Mouse (Mus musculus) brain, embryonic 14.5 days (tissue): ENCODE results near the gene Ptpn12. TPM values are rescaled to one million over a fixed set of nuclear protein-coding genes. Genes with fewer than 3 reads are reported as not detected.
A peak's percentile ranks its signal among the peaks of the same experiment; 100 is the strongest.

Experiments
- DNase-seq: peaks from one replicate; pipeline ENCODE4 v3.0.0-alpha.2; 2011; ENCODE audit warnings: low read depth
- CTCF ChIP-seq: fragments of 200-500 bp; IDR thresholded peaks from 2 replicates; pipeline ENCODE4 v1.5.1; 2012; ENCODE audit warnings: inconsistent platforms, mild to moderate bottlenecking, moderate library complexity, borderline replicate concordance; ENCODE audit not compliant: insufficient read depth, insufficient read length; ENCODE audit errors: extremely low read depth
- POLR2A ChIP-seq: fragments of 200-500 bp; IDR thresholded peaks from 2 replicates; pipeline ENCODE4 v1.6.1; 2012; ENCODE audit warnings: mild to moderate bottlenecking, inconsistent platforms, borderline replicate concordance; ENCODE audit not compliant: poor library complexity, insufficient read depth, insufficient read length, severe bottlenecking; ENCODE audit errors: extremely low read depth
- polyA plus RNA-seq: library from polyadenylated mRNA; depleted of rRNA; stranded (reverse); fragments of >200 nt; gene quantifications from 2 replicates; pipeline ENCODE4 v1.2.3, GENCODE M21; 2012

Gene Ptpn12
- polyA plus RNA-seq, 1 experiment, result 91.8 TPM

- TF ChIP-seq CTCF (no peak), POLR2A (no peak)
- peak; percentile 92 for DNase-seq
Measured at GRCm38 (mm10) chr5:20963295-20963694, 92.4 kb downstream of the Ptpn12 start.

GRCm38 (mm10) chr5:20960927-20961326 lies 94.8 kb downstream of the Ptpn12 start:
- no peak for DNase-seq
- TF ChIP-seq POLR2A (no peak), CTCF (no peak)

- TF ChIP-seq CTCF (no peak), POLR2A (no peak)
- DNase-seq, result no peak
Measured at GRCm38 (mm10) chr5:20956298-20956697, 99.4 kb downstream of the Ptpn12 start, which contains the start of gene Rsbn1l. Gene Rsbn1l, minus strand, starts transcription at chr5:20956398.

- TF ChIP-seq CTCF (no peak), POLR2A (no peak)
- no peak for DNase-seq
Measured at GRCm38 (mm10) chr5:20955114-20955835, 100.4 kb downstream of the Ptpn12 start.

- TF ChIP-seq CTCF, result no peak
- no peak for TF ChIP-seq POLR2A
- DNase-seq, result no peak
Measured at GRCm38 (mm10) chr5:20952337-20952925, 103.3 kb downstream of the Ptpn12 start.

- peak; percentile 98 for DNase-seq
- TF ChIP-seq POLR2A (peak; percentile 75; the same call in 1 of the 2 replicates), CTCF (no peak)
Measured at GRCm38 (mm10) chr5:20951666-20952281, 103.9 kb downstream of the Ptpn12 start.

GRCm38 (mm10) chr5:20950855-20951650 lies 104.7 kb downstream of the Ptpn12 start:
- TF ChIP-seq CTCF (no peak), POLR2A (no peak)
- DNase-seq, result peak; percentile 80

GRCm38 (mm10) chr5:20950516-20950854 lies 105.2 kb downstream of the Ptpn12 start:
- DNase-seq, result no peak
- TF ChIP-seq CTCF (no peak), POLR2A (no peak)

- TF ChIP-seq CTCF (no peak), POLR2A (no peak)
- DNase-seq, result peak; percentile 29
Measured at GRCm38 (mm10) chr5:20950093-20950492, 105.6 kb downstream of the Ptpn12 start.

GRCm38 (mm10) chr5:20946906-20947305 lies 108.8 kb downstream of the Ptpn12 start:
- TF ChIP-seq CTCF, result no peak
- DNase-seq, result no peak
